Mouse (Mus musculus): ENCODE results near the gene Cdk5rap3. TPM values are rescaled to one million over a fixed set of nuclear protein-coding genes. Genes with fewer than 3 reads are reported as not detected.

Cdk5rap3 gene
- total and polyA plus RNA-seq, 2 experiments from 2014 or later: 23.6 to 45.1 TPM

GRCm38 (mm10) chr11:96952896-96953295 is 36.6 kb upstream of the Cdk5rap3 start:
- ATAC-seq (ENCODE audit: insufficient read depth, low read depth) (no peak), DNase-seq (ENCODE audit: low spot score) (no peak)
- Histone ChIP-seq H3K27ac (ENCODE audit: low read depth) (no peak overlapping the region), H3K4me1 (ENCODE audit: control insufficient read depth, insufficient read depth) (no peaks in the 10 kb centered on the region), H3K27me3 (ENCODE audit: control insufficient read depth, insufficient read depth, low read length) (no peaks in the 10 kb centered on the region), H3K36me3 (replicated peaks; ENCODE audit: control insufficient read depth, insufficient read depth, low read length) (peaks cover 64% of the 10 kb centered on the region), H3K9ac (replicated peaks; ENCODE audit: low read depth, low read length) (no peak overlapping the region), H3K4me3 (ENCODE audit: low read depth, low read length) (no peak overlapping the region), H3K4me2 (ENCODE audit: low read depth, low read length) (no peak overlapping the region), H3K9me3 (replicated peaks; ENCODE audit: control insufficient read depth, low read length) (no peaks in the 10 kb centered on the region)
- no peak for TF ChIP-seq EP300 (IDR thresholded peaks at IDR 0.05; ENCODE audit: low read depth)
- 63% methylated on average over 6 of the region's 6 CpGs for WGBS

GRCm38 (mm10) chr11:96952426-96952825 is 36.1 kb upstream of the Cdk5rap3 start:
- TF ChIP-seq EP300 (IDR thresholded peaks at IDR 0.05; ENCODE audit: low read depth) (no peak), CTCF (IDR thresholded peaks at IDR 0.05; ENCODE audit: low read depth) (no peak)
- H3K4me3 ChIP-seq (ENCODE audit: low read depth, low read length): no peak overlapping the region
- no peaks in the 10 kb centered on the region for H3K9me3 ChIP-seq (replicated peaks; ENCODE audit: control insufficient read depth, low read length)
- DNase-seq (ENCODE audit: low spot score) (no peak), ATAC-seq (ENCODE audit: insufficient read depth, low read depth) (no peak)
- WGBS: 75% methylated on average over 10 of the region's 10 CpGs
- no peak overlapping the region for H3K27ac ChIP-seq (ENCODE audit: low read depth)
- peaks cover 59% of the 10 kb centered on the region for H3K36me3 ChIP-seq (replicated peaks; ENCODE audit: control insufficient read depth, insufficient read depth, low read length)
- no peak overlapping the region for H3K9ac ChIP-seq (replicated peaks; ENCODE audit: low read depth, low read length)
- no peaks in the 10 kb centered on the region for H3K4me1 ChIP-seq (ENCODE audit: control insufficient read depth, insufficient read depth)
- no peak overlapping the region for H3K4me2 ChIP-seq (ENCODE audit: low read depth, low read length)
- H3K27me3 ChIP-seq (ENCODE audit: control insufficient read depth, insufficient read depth, low read length): no peaks in the 10 kb centered on the region

- Histone ChIP-seq H3K27ac (ENCODE audit: low read depth) (no peak overlapping the region), H3K4me3 (ENCODE audit: low read depth, low read length) (no peak overlapping the region), H3K4me2 (ENCODE audit: low read depth, low read length) (no peak overlapping the region), H3K27me3 (ENCODE audit: control insufficient read depth, insufficient read depth, low read length) (no peaks in the 10 kb centered on the region), H3K4me1 (ENCODE audit: control insufficient read depth, insufficient read depth) (no peaks in the 10 kb centered on the region), H3K36me3 (replicated peaks; ENCODE audit: control insufficient read depth, insufficient read depth, low read length) (peaks cover 43% of the 10 kb centered on the region), H3K9me3 (replicated peaks; ENCODE audit: control insufficient read depth, low read length) (no peaks in the 10 kb centered on the region), H3K9ac (replicated peaks; ENCODE audit: low read depth, low read length) (no peak overlapping the region)
- DNase-seq (ENCODE audit: low spot score): no peak
- no peak for TF ChIP-seq EP300 (IDR thresholded peaks at IDR 0.05; ENCODE audit: low read depth)
- TF ChIP-seq CTCF (IDR thresholded peaks at IDR 0.05; ENCODE audit: low read depth): 0 out of 2 replicates have a peak, but pooled peaks have one; percentile 26
- 96% methylated on average over 3 of the region's 3 CpGs for WGBS
- ATAC-seq (ENCODE audit: insufficient read depth, low read depth): no peak
These were observed 34.5 kb upstream of the Cdk5rap3 start for GRCm38 (mm10) chr11:96950767-96951166.

- Histone ChIP-seq H3K4me2 (ENCODE audit: low read depth, low read length) (no peak overlapping the region), H3K4me3 (ENCODE audit: low read depth, low read length) (no peak overlapping the region), H3K9ac (replicated peaks; ENCODE audit: low read depth, low read length) (no peak overlapping the region), H3K27ac (ENCODE audit: low read depth) (no peak overlapping the region), H3K27me3 (ENCODE audit: control insufficient read depth, insufficient read depth, low read length) (no peaks in the 10 kb centered on the region), H3K9me3 (replicated peaks; ENCODE audit: control insufficient read depth, low read length) (no peaks in the 10 kb centered on the region), H3K36me3 (replicated peaks; ENCODE audit: control insufficient read depth, insufficient read depth, low read length) (peaks cover 14% of the 10 kb centered on the region), H3K4me1 (ENCODE audit: control insufficient read depth, insufficient read depth) (peaks cover 12% of the 10 kb centered on the region)
- WGBS: 65% methylated on average over 4 of the region's 4 CpGs
- DNase-seq (ENCODE audit: low spot score) (no peak), ATAC-seq (ENCODE audit: insufficient read depth, low read depth) (no peak)
- no peak for TF ChIP-seq CTCF (IDR thresholded peaks at IDR 0.05; ENCODE audit: low read depth)
- TF ChIP-seq EP300 (IDR thresholded peaks at IDR 0.05; ENCODE audit: low read depth): no peak
These were observed 31.6 kb upstream of the Cdk5rap3 start for GRCm38 (mm10) chr11:96947849-96948248.

GRCm38 (mm10) chr11:96946498-96946897 is 30.2 kb upstream of the Cdk5rap3 start:
- H3K27me3 ChIP-seq (ENCODE audit: control insufficient read depth, insufficient read depth, low read length): no peaks in the 10 kb centered on the region
- H3K27ac ChIP-seq (ENCODE audit: low read depth): no peak overlapping the region
- H3K4me3 ChIP-seq (ENCODE audit: low read depth, low read length): no peak overlapping the region
- TF ChIP-seq CTCF (IDR thresholded peaks at IDR 0.05; ENCODE audit: low read depth) (no peak), EP300 (IDR thresholded peaks at IDR 0.05; ENCODE audit: low read depth) (no peak)
- peaks cover under 1% of the 10 kb centered on the region; the same call in 1 of the 2 replicates for H3K36me3 ChIP-seq (replicated peaks; ENCODE audit: control insufficient read depth, insufficient read depth, low read length)
- H3K4me2 ChIP-seq (ENCODE audit: low read depth, low read length): no peak overlapping the region
- peaks cover 12% of the 10 kb centered on the region for H3K4me1 ChIP-seq (ENCODE audit: control insufficient read depth, insufficient read depth)
- whole genome bisulfite sequencing: 82% methylated on average over 9 of the region's 9 CpGs
- ATAC-seq (ENCODE audit: insufficient read depth, low read depth) (no peak), DNase-seq (ENCODE audit: low spot score) (no peak)
- no peaks in the 10 kb centered on the region for H3K9me3 ChIP-seq (replicated peaks; ENCODE audit: control insufficient read depth, low read length)
- no peak overlapping the region for H3K9ac ChIP-seq (replicated peaks; ENCODE audit: low read depth, low read length)

- Histone ChIP-seq H3K4me2 (ENCODE audit: low read depth, low read length) (no peak overlapping the region; the same call in 1 of the 2 replicates), H3K9me3 (replicated peaks; ENCODE audit: control insufficient read depth, low read length) (no peaks in the 10 kb centered on the region), H3K27me3 (ENCODE audit: control insufficient read depth, insufficient read depth, low read length) (no peaks in the 10 kb centered on the region), H3K9ac (replicated peaks; ENCODE audit: low read depth, low read length) (no peak overlapping the region; the same call in 1 of the 2 replicates), H3K36me3 (replicated peaks; ENCODE audit: control insufficient read depth, insufficient read depth, low read length) (no peaks in the 10 kb centered on the region), H3K4me1 (ENCODE audit: control insufficient read depth, insufficient read depth) (peaks cover 12% of the 10 kb centered on the region), H3K27ac (ENCODE audit: low read depth) (no peak overlapping the region), H3K4me3 (ENCODE audit: low read depth, low read length) (no peak overlapping the region)
- DNase-seq (ENCODE audit: low spot score) (no peak), ATAC-seq (ENCODE audit: insufficient read depth, low read depth) (no peak)
- TF ChIP-seq CTCF (IDR thresholded peaks at IDR 0.05; ENCODE audit: low read depth) (no peak), EP300 (IDR thresholded peaks at IDR 0.05; ENCODE audit: low read depth) (no peak)
- WGBS: 70% methylated on average over 14 of the region's 14 CpGs
These were observed 28.7 kb upstream of the Cdk5rap3 start for GRCm38 (mm10) chr11:96944844-96945580.
